Mouse (Mus musculus): ENCODE measurements around the gene 9130008F23Rik. TPM values are rescaled to one million over a fixed set of nuclear protein-coding genes. Genes with fewer than 3 reads are reported as not detected.

Gene 9130008F23Rik
- polyA plus RNA-seq, 1 experiment from 2014 or later: 7.2 TPM

- no peaks in the 10 kb centered on the region for H3K4me1 ChIP-seq (replicated peaks; ENCODE audit: control insufficient read depth, insufficient read depth, low read length)
Measured at GRCm38 (mm10) chr17:40855065-40855464, 25.3 kb downstream of the 9130008F23Rik start.

DNA sequence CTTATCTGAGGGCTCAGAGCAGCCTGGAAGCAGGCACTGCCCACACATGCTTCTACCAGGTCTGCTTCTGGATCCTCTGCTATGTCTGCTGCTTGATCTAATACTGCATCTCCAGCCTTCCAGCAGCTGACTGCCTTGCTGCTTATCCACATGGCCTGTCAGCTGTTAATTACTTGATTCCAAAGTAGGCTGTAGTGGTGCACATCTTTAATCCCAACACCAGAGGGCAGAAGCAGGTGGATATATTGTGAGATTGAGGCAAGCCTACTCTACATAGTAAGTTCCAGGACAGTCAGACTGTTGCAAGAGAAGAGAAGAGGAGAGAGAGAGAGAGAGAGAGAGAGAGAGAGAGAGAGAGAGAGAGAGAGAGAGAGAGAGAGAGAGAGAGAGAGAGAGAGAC lies 43.1 kb downstream of the 9130008F23Rik start:
- H3K27me3 ChIP-seq (replicated peaks; ENCODE audit: control insufficient read depth, insufficient read depth, low read length): no peaks in the 10 kb centered on the region
- no peaks in the 10 kb centered on the region for H3K4me1 ChIP-seq (replicated peaks; ENCODE audit: control insufficient read depth, insufficient read depth, low read length)
- no peak overlapping the region for H3K27ac ChIP-seq (ENCODE audit: low read depth, low read length)
- H3K4me3 ChIP-seq (ENCODE audit: low read depth, low read length): no peak overlapping the region
- H3K4me2 ChIP-seq (replicated peaks; ENCODE audit: low read depth): no peak overlapping the region
- no peaks in the 10 kb centered on the region for H3K36me3 ChIP-seq (ENCODE audit: control insufficient read depth, insufficient read depth)
- TF ChIP-seq CTCF (IDR thresholded peaks at IDR 0.05; ENCODE audit: low read depth): peak; percentile 79
- no peak overlapping the region for H3K9ac ChIP-seq (ENCODE audit: low read depth, low read length)
- H3K9me3 ChIP-seq (ENCODE audit: control insufficient read depth): no peaks in the 10 kb centered on the region
- ATAC-seq: peak; percentile 57; the same call in 1 of the 2 replicates

More at GRCm38 (mm10) chr17:40855065-40855464, 25.3 kb downstream of the 9130008F23Rik start:
- Histone ChIP-seq H3K27me3 (replicated peaks; ENCODE audit: control insufficient read depth, insufficient read depth, low read length) (no peaks in the 10 kb centered on the region), H3K9ac (ENCODE audit: low read depth, low read length) (no peak overlapping the region), H3K9me3 (ENCODE audit: control insufficient read depth) (no peaks in the 10 kb centered on the region), H3K4me2 (replicated peaks; ENCODE audit: low read depth) (no peak overlapping the region), H3K4me3 (ENCODE audit: low read depth, low read length) (no peak overlapping the region), H3K36me3 (ENCODE audit: control insufficient read depth, insufficient read depth) (no peaks in the 10 kb centered on the region), H3K27ac (ENCODE audit: low read depth, low read length) (no peak overlapping the region)
- no peak for TF ChIP-seq CTCF (IDR thresholded peaks at IDR 0.05; ENCODE audit: low read depth)
- no peak for ATAC-seq

- TF ChIP-seq CTCF (IDR thresholded peaks at IDR 0.05; ENCODE audit: low read depth): peak; percentile 56
- no peak for ATAC-seq
- no peaks in the 10 kb centered on the region for H3K4me1 ChIP-seq (replicated peaks; ENCODE audit: control insufficient read depth, insufficient read depth, low read length)
- 42% methylated on average over 2 of the region's 2 CpGs for WGBS
- H3K27me3 ChIP-seq (replicated peaks; ENCODE audit: control insufficient read depth, insufficient read depth, low read length): no peaks in the 10 kb centered on the region
- no peak overlapping the region for H3K4me2 ChIP-seq (replicated peaks; ENCODE audit: low read depth)
- H3K9me3 ChIP-seq (ENCODE audit: control insufficient read depth): no peaks in the 10 kb centered on the region
- no peak overlapping the region for H3K27ac ChIP-seq (ENCODE audit: low read depth, low read length)
- H3K4me3 ChIP-seq (ENCODE audit: low read depth, low read length): no peak overlapping the region
- H3K9ac ChIP-seq (ENCODE audit: low read depth, low read length): no peak overlapping the region
- no peaks in the 10 kb centered on the region for H3K36me3 ChIP-seq (ENCODE audit: control insufficient read depth, insufficient read depth)
Measured at GRCm38 (mm10) chr17:40831870-40832269, 48.5 kb downstream of the 9130008F23Rik start.

Other genes starting within 250 kb of the 9130008F23Rik start
- not detected in 2 replicates for gene Esp3, start 248.5 kb downstream of the 9130008F23Rik start, polyA plus RNA-seq (2015; fragmentation: Nextera tagmentation; extraction: Ambion mirVana)
- gene Esp1, start 153.4 kb downstream of the 9130008F23Rik start, polyA plus RNA-seq (2015; fragmentation: Nextera tagmentation; extraction: Ambion mirVana): not detected in 2 replicates
- gene Crisp2, start 73.6 kb downstream of the 9130008F23Rik start, polyA plus RNA-seq (2015; fragmentation: Nextera tagmentation; extraction: Ambion mirVana): 0.40 and 0.42 TPM in 2 replicates
- gene Rhag, start 69.4 kb downstream of the 9130008F23Rik start, polyA plus RNA-seq (2015; fragmentation: Nextera tagmentation; extraction: Ambion mirVana): 0.09 TPM in 1 of 2 replicates, not detected in the other
- not detected in 2 replicates for gene Glyatl3, start 33.8 kb upstream of the 9130008F23Rik start, polyA plus RNA-seq (2015; fragmentation: Nextera tagmentation; extraction: Ambion mirVana)
- gene Mut, start 54.1 kb upstream of the 9130008F23Rik start, polyA plus RNA-seq (2015; fragmentation: Nextera tagmentation; extraction: Ambion mirVana): 22.4 and 25.7 TPM in 2 replicates
- 7.2 and 8.4 TPM in 2 replicates for gene Cenpq, start 54.5 kb upstream of the 9130008F23Rik start, polyA plus RNA-seq (2015; fragmentation: Nextera tagmentation; extraction: Ambion mirVana)

Data from intestine, postnatal 0 days (tissue).